Mouse (Mus musculus) erythroid progenitor cell, adult 5-6 weeks (primary cell): Measurements from ENCODE around the gene Nolc1. TPM values are rescaled to one million over a fixed set of nuclear protein-coding genes. Genes with fewer than 3 reads are reported as not detected.
"Not testable (repeated sequence)": the region's sequence is repeated elsewhere in the genome, so short reads cannot be mapped to it uniquely, and the experiment has no call there.

Experiments used
- ATAC-seq: replicated peaks from 2 replicates; pipeline ENCODE4 v1.8.0; 2016; ENCODE audit warnings: moderate number of reproducible peaks, mild to moderate bottlenecking, moderate TSS enrichment, inconsistent platforms; ENCODE audit not compliant: poor library complexity, low FRiP score, severe bottlenecking
- total RNA-seq, 2 experiments: library from RNA; stranded (forward) in 1 of 2; stranded (reverse) in 1 of 2; fragments of 150-400 nt in 1 of 2; fragments of 186-747, 209-891 nt in 1 of 2; gene quantifications; 2 replicates each; pipeline versions ENCODE4 v1.2.3 to v1.2.4; 2015 to 2017; ENCODE audit warnings: low replicate concordance in 2 of 2

Nolc1 gene
- total RNA-seq, 2 experiments from 2014 or later, result 9.6 to 18.5 TPM

GRCm38 (mm10) chr19:46078535-46078934 is 2.9 kb downstream of the Nolc1 start:
- ATAC-seq, result no peak

DNA sequence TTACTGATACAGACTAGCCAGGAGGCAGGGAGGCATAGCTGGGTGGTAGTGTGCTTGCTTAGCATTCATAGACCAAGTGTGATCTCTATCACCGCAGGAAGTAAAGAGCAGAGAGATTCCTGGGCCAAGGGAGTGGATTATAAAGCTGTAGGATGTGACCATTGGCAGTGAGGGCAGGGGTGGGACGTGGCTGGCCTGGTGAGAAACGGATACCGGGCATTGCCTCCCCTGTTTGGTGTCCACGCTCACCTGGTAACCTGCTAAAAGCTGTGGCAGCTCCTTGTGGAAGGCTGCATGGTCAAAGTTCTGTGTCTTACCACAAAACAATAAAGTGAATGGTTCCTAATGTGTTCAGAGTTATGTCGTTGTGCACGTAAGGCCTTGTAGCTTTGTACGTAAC is 9.5 kb downstream of the Nolc1 start:
- ATAC-seq, result no peak

DNA sequence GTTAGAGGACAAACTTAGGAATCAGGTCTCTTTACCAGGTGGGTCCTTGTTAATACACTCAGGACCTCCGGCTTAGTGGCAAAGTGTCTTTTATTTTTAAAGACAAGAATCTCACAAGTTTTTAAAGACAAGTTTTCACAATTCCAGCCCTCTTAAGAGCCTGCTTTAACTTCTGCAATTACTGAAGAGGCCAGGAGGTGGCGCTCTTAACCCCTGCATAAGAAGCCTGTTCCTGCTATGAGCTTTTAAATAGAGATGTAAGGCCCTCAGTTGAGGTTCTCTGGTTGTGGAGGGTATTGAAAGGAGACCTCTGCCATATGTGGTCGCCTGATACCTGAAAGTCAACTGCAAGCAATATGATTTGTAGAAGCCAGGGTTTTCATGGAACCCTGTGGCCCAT is 10.7 kb downstream of the Nolc1 start:
- peak; percentile 59; the same call in 1 of the 2 replicates for ATAC-seq

DNA sequence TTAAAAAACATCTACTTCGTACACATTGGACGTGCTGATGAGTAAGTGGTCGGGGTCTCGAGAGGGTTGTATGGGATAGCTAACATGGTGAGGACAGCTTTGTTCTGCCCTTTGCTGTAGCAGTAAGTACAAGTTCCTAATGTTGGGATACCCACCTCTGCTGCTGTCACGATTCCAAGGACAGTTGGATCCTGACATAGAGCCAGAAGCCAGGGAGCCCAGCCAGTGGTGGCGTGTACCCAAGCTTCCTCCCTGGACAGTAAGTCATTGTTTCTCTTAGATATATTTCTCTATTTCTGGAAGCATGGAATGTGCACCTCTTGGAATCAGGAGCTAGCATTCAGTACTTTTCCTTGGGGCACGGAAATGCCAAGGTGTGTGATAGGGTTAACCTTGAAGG is 12.2 kb downstream of the Nolc1 start:
- ATAC-seq, result no peak

DNA sequence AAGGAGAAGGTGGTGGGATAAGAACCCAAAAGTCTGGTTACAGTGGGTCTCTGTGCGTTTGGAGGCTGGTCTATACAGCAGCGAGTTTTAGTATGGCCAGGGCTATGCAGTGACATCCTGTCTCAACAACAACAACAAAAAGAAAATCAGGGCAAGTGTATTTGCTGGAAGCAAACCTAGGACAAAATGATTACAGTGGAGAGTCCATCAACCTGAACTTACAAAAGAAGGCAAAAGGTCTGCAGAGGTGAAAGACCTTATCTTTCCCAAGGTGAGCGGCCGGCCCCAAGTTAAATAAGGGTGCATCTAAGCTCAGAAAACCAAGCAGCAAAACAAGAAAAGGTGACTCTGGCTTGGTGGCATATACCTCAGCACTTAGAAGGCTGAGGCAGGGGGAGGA is 16.0 kb downstream of the Nolc1 start:
- ATAC-seq, result no peak

GRCm38 (mm10) chr19:46094144-46094543 is 18.5 kb downstream of the Nolc1 start:
- no peak for ATAC-seq

GRCm38 (mm10) chr19:46095291-46095690 is 19.6 kb downstream of the Nolc1 start:
- ATAC-seq, result no peak

DNA sequence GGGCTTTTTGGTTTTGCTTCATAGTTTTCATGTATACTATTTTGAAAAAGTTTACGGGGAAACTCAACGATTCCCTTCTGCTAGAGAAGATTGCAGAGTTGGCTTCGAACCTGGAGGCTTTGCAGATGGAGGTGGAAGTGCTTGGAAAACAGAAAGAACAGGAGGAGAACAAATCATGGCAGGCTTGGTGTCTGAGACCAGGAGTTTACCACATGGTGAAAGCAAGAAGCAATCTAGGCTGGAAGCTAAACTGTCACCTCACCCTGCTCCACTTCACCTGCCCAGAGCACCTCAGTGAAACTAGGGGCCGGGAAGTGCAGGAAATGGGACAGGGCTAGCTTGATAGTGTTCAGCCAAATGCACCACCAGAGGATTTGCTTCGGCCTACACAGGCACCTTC is 20.7 kb downstream of the Nolc1 start:
- no peak for ATAC-seq

DNA sequence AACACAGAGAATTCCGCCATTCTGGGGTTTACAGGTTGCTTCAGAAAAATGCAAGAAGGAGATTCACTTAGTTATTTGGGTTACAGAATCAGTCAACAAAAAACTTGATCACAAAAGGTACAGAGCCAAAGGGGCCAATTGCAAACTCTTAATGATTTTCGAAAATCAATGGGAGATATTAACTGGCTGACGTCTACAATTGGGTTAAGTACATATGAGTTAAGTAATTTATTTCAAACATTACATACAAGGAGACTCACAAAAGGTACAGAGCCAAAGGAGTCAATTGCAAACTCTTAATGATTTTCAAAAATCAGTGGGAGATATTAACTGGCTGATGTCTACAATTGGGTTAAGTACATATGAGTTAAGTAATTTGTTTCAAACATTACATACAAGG is 23.9 kb downstream of the Nolc1 start:
- no peak for ATAC-seq

DNA sequence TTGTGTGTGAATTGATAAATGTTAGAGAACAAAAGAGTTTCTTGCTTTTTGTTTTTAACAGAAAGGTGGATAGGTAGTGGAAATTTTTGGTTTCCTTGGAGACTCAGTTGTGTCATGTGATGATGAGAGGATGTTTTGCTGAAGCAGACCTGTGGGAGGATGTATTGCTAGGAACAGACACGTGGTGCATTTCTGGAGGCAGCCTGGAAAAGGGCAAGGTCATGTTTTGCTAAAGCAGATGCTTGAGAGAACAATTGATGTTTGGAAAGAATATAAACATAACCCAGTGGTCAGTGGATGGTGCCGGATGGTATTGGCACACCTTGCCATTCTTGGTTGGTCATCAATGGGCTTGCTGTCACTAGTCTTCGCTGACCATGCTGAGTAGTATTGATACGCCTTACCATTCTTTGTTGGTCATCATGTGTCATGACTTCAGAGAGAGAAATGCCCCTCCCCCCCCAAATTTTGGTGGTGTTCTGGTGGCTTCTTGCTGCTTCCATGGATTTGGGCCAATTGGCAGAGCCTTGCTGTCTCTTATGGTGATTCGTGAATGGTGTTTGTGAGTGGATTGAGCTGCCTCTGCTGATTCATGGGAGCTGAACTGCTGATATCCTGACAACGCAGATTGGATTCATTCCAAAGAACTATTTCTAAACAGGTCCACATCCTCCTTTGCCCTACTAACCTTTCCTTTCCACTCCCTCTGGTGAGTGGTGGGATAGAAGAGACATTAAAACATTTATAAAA is 27.9 kb downstream of the Nolc1 start:
- ATAC-seq, result no peak

DNA sequence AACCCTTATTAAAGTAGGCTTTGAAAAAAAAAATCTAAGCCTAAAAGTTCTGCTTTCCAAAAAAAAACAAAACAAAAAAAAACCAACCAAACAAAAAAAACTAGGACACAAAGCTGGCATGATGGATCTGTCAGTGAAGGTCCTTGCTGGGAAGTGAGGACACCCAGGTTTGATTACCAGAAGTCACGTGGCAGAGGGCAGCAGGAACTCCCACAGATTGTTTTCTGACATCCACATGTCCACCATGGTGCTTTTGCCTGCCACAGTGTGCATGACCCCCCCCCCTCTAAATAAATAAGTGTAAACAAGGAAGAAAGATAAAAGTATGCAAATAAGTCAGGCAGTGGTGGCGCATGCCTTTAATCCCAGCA is 28.5 kb downstream of the Nolc1 start:
- no peak for ATAC-seq

DNA sequence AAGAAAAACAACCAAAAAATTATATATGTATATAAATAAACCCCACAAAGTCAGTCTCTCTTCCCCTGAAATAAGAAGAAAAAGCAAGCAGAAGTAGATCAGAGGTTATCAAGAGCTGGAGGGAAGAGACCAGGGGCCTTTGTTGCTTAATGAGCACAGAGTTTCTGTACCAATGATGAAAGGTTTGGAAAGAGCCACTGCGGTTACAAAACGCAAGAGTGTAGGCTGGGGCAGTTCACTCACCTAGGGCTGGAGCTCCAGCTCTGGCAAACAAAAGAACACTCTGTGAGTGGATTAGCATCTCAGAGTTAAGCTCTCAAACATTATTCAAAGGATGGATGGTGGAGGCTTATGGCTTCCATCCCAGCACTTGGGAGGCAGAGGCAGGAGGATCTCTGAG is 34.6 kb downstream of the Nolc1 start:
- ATAC-seq, result no peak

- ATAC-seq, result no peak
These were observed 35.1 kb downstream of the Nolc1 start for GRCm38 (mm10) chr19:46110781-46111180.

DNA sequence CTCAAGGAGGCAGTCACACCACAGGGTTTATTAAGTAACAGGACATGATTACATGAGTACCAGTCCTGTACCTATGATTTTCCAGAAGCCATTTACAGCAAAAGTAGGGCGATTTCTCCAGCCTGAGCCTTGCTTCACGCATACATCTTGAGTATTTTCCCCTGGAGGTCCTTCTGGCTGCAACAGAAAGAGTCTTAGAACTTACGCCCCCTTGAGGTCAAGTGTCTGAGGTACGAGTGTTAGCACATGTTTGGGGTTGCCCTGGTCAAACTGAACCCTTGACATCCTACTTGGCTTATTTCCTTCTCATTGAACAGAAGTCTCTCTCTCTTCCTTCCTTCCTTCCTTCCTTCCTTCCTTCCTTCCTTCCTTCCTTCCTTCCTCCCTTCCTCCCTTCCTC is 39.0 kb downstream of the Nolc1 start:
- ATAC-seq, result no peak

DNA sequence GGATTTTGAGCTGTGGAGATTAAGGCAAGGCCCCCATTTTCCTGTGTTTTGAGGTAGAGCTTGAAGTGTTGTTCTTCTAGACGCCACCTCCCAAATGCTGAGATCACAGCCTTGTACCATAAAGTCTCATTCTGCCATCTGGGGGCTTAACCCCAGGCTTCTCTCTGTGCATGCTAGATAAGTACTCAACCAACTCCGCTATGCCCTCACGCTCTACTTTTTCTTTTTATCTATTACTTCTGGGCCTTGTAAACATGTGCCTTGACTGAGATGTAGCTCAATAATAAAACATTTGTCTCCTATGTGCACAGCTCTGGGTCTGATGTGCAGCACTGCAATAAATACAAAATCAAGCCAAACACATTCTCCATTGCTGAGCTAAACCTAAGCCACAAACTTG is 43.8 kb downstream of the Nolc1 start:
- no peak; the same call in 1 of the 2 replicates for ATAC-seq

GRCm38 (mm10) chr19:46120872-46121271 is 45.2 kb downstream of the Nolc1 start:
- ATAC-seq, result no peak

- no peak for ATAC-seq
These were observed 48.2 kb downstream of the Nolc1 start for GRCm38 (mm10) chr19:46123876-46124275.

GRCm38 (mm10) chr19:46124651-46125050 is 49.0 kb downstream of the Nolc1 start:
- ATAC-seq, result no peak

GRCm38 (mm10) chr19:46126301-46126700 is 50.6 kb downstream of the Nolc1 start:
- no peak for ATAC-seq

DNA sequence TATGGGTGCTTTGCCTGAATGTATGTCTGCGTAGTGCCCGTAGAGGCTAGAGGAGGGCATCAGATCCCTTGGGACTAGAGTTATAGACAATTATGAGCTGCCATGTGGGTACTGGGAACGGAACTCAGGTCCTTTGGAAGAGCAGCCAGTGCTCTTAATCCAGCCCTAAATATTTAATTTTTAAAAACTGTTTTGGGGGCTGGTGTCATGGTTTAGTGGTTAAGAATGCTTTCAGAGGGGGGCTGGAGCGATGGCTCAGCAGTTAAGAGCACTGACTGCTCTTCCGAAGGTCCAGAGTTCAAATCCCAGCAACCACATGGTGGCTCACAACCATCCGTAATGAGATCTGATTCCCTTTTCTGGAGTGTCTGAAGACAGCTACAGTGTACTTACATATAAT is 54.1 kb downstream of the Nolc1 start:
- ATAC-seq, result not testable (repeated sequence)

GRCm38 (mm10) chr19:46131283-46131682 is 55.6 kb downstream of the Nolc1 start:
- ATAC-seq, result no peak
